Mouse (Mus musculus) stomach, embryonic 16.5 days (tissue): ENCODE results near the gene Wfdc1. TPM values are rescaled to one million over a fixed set of nuclear protein-coding genes. Genes with fewer than 3 reads are reported as not detected.

Experiments used
- ATAC-seq: fragments of 200-750 bp; cut with Nextera tagmentation; 2 replicates; pipeline ENCODE4 v1.8.0; 2017; ENCODE audit warnings: moderate number of reproducible peaks, moderate TSS enrichment; ENCODE audit not compliant: insufficient read depth, low FRiP score
- H3K27ac ChIP-seq: fragments of 300-500 bp; sonication (generic); 2 replicates; pipeline ENCODE4 v1.5.1; 2014; ENCODE audit warnings: low read length
- H3K27me3 ChIP-seq: fragments of 300-500 bp; sonication (generic); 2 replicates; pipeline ENCODE4 v1.6.1; 2014; ENCODE audit warnings: low read length, control low read depth, mixed read lengths; ENCODE audit not compliant: control insufficient read depth, insufficient read depth
- H3K36me3 ChIP-seq: fragments of 300-500 bp; sonication (generic); 2 replicates; pipeline ENCODE4 v1.6.1; 2014; ENCODE audit warnings: low read length; ENCODE audit not compliant: control insufficient read depth, insufficient read depth
- H3K4me1 ChIP-seq: fragments of 300-500 bp; sonication (generic); 2 replicates; pipeline ENCODE4 v1.6.1; 2014; ENCODE audit warnings: low read length, control low read depth, mixed read lengths; ENCODE audit not compliant: control insufficient read depth, insufficient read depth
- H3K4me2 ChIP-seq: fragments of 300-500 bp; sonication (generic); 2 replicates; pipeline ENCODE4 v1.6.1; 2014; ENCODE audit warnings: low read depth, low read length, mixed read lengths
- H3K4me3 ChIP-seq: fragments of 300-500 bp; sonication (generic); replicated peaks from 2 replicates; pipeline ENCODE4 v1.5.1; 2014; ENCODE audit warnings: mild to moderate bottlenecking, low read length
- H3K9ac ChIP-seq: fragments of 300-500 bp; sonication (generic); 2 replicates; pipeline ENCODE4 v1.6.1; 2014; ENCODE audit warnings: low read length
- H3K9me3 ChIP-seq: fragments of 300-500 bp; sonication (generic); replicated peaks from 2 replicates; pipeline ENCODE4 v1.6.1; 2016; ENCODE audit warnings: low read length, control low read depth; ENCODE audit not compliant: control insufficient read depth
- WGBS: fragments of 180-500 bp; shearing (Covaris S2); extraction: QIAGEN DNeasy Blood & Tissue Kit; methylation state at CpG from one replicate; pipeline ENCODE4 v1.1.7; 2014; 5-methylcytosine and 5-hydroxymethylcytosine counted together
- polyA plus RNA-seq: library from polyadenylated mRNA; unstranded; fragments of >200 nt; fragmentation: Nextera tagmentation; extraction: Ambion mirVana; gene quantifications from 2 replicates; pipeline ENCODE4 v1.2.1, GENCODE M21; 2015

The Wfdc1 gene
- 33.9 and 38.6 TPM in 2 replicates for polyA plus RNA-seq

DNA sequence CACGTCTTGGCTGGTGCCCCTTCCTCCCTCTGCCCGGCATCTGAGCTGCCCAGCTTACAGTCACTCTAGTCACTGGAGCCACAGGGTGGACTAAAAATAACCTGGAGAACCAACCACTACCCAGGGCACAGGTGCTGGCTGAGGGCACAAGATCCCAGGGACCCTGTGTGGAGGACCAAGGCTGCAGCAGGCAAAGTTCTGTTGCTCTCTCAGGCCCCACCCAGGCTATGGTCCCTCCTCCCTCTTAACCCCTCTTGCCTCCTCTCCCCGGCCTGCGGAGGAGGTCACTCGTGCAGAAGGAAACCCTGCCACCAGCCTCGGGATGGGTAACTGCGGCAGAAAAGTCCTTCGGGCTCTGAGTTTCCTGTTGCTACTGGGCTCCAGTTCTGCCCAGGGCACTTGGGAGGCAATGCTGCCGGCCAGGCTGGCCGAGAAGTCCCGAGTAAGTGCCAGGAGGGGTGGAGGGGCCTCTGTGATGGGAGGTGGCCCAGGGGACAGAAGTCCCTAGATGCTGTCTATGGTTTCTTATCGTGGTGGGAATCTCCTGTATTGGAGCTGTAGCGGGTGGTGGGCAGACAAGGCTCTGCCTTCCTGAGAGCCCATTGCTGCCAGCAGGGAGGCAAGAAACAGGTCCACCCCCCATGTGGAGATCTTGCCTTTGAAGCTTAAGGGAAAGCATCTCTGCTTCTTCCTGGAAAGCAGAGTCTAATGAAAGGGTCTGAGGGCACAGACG, at the start of gene Wfdc1:
Wfdc1 (plus strand) TSS at position 147 of the 733 bp plus-strand sequence.
- WGBS = 25% methylated on average over 14 of the region's 14 CpGs
- Histone ChIP-seq H3K36me3 (no peaks in the 10 kb centered on the region), H3K9ac (peak within 1 kb of the TSS; percentile 45), H3K4me3 (peak within 1 kb of the TSS; percentile 18), H3K4me1 (peaks cover 41% of the 10 kb centered on the region), H3K27ac (no peak within 1 kb of the TSS; the same call in 1 of the 2 replicates), H3K27me3 (no peaks in the 10 kb centered on the region), H3K4me2 (peak within 1 kb of the TSS; percentile 16; the same call in 1 of the 2 replicates), H3K9me3 (no peaks in the 10 kb centered on the region)
- no peak for ATAC-seq

GRCm38 (mm10) chr8:119616811-119617210, 49.4 kb upstream of the Wfdc1 start:
- no peak overlapping the region for H3K4me3 ChIP-seq
- no peaks in the 10 kb centered on the region for H3K9me3 ChIP-seq
- no peak for ATAC-seq
- no peaks in the 10 kb centered on the region for H3K36me3 ChIP-seq
- H3K27me3 ChIP-seq = no peaks in the 10 kb centered on the region
- WGBS = 90% methylated on average over 4 of the region's 4 CpGs
- no peak overlapping the region for H3K27ac ChIP-seq
- H3K4me1 ChIP-seq = no peaks in the 10 kb centered on the region
- H3K9ac ChIP-seq = no peak overlapping the region
- H3K4me2 ChIP-seq = no peak overlapping the region

GRCm38 (mm10) chr8:119617586-119617985, 48.6 kb upstream of the Wfdc1 start:
- Histone ChIP-seq H3K27ac (no peak overlapping the region), H3K9me3 (no peaks in the 10 kb centered on the region), H3K36me3 (no peaks in the 10 kb centered on the region), H3K4me1 (no peaks in the 10 kb centered on the region), H3K27me3 (no peaks in the 10 kb centered on the region), H3K4me2 (no peak overlapping the region), H3K9ac (no peak overlapping the region), H3K4me3 (no peak overlapping the region)
- 81% methylated on average over 5 of the region's 5 CpGs for WGBS
- no peak for ATAC-seq

GRCm38 (mm10) chr8:119618887-119619286, 47.3 kb upstream of the Wfdc1 start:
- Histone ChIP-seq H3K9ac (no peak overlapping the region), H3K36me3 (no peaks in the 10 kb centered on the region), H3K27me3 (no peaks in the 10 kb centered on the region), H3K27ac (no peak overlapping the region), H3K4me3 (no peak overlapping the region), H3K4me1 (no peaks in the 10 kb centered on the region), H3K4me2 (no peak overlapping the region), H3K9me3 (no peaks in the 10 kb centered on the region)
- ATAC-seq = no peak
- 49% methylated on average over 5 of the region's 5 CpGs for WGBS

DNA sequence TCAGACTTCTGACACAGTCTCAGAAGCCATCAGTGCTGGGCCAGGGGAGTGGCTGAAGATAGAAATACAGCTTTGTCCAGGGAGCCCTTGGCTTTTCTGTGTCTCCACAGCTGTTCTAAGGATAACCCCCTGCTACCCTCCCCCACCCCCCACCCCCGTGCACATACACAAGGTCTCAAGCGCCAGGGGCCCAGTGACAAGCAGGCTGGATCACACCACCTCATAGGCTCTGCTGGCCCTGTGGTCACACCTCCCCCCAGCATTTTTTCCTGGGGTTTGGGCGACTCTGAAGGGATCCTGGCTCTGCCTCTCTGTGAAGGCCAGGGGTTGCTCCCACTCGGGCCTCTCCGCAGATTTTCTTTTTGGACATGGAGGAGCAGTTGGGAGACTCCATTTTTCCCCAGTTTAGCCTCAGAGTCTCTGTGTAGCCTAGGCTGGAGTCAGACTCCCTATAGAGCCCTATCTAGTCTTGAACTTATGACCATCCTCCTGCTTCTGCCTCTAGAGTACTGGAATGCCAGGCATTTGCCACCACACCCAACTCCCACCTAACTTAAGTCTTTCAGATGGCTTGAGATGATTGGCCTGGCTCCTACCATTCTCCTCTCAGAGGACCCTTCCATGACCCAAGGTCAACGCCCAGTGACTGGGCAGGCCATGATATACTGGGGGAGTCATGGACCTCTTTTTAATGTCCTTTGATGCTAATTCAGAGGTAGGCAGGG, 45.9 kb upstream of the Wfdc1 start:
- no peaks in the 10 kb centered on the region for H3K9me3 ChIP-seq
- WGBS = 67% methylated on average over 6 of the region's 6 CpGs
- ATAC-seq = no peak

GRCm38 (mm10) chr8:119620848-119621465, 45.2 kb upstream of the Wfdc1 start:
- Histone ChIP-seq H3K9ac (no peak overlapping the region), H3K4me3 (no peak overlapping the region), H3K4me1 (no peaks in the 10 kb centered on the region), H3K9me3 (no peaks in the 10 kb centered on the region), H3K36me3 (no peaks in the 10 kb centered on the region), H3K4me2 (no peak overlapping the region), H3K27me3 (no peaks in the 10 kb centered on the region), H3K27ac (no peak overlapping the region)
- WGBS = 81% methylated on average over 14 of the region's 14 CpGs
- ATAC-seq = no peak

More for the DNA sequence above, 45.9 kb upstream of the Wfdc1 start:
- Histone ChIP-seq H3K36me3 (no peaks in the 10 kb centered on the region), H3K4me2 (no peak overlapping the region), H3K27me3 (no peaks in the 10 kb centered on the region), H3K4me1 (no peaks in the 10 kb centered on the region), H3K4me3 (no peak overlapping the region), H3K9ac (no peak overlapping the region), H3K27ac (no peak overlapping the region)

GRCm38 (mm10) chr8:119622555-119622954, 43.6 kb upstream of the Wfdc1 start:
- Histone ChIP-seq H3K4me3 (no peak overlapping the region), H3K27me3 (no peaks in the 10 kb centered on the region), H3K27ac (no peak overlapping the region), H3K9me3 (no peaks in the 10 kb centered on the region), H3K9ac (no peak overlapping the region), H3K4me2 (no peak overlapping the region), H3K36me3 (no peaks in the 10 kb centered on the region), H3K4me1 (no peaks in the 10 kb centered on the region)
- ATAC-seq = no peak
- WGBS = 63% methylated on average over 4 of the region's 4 CpGs

DNA sequence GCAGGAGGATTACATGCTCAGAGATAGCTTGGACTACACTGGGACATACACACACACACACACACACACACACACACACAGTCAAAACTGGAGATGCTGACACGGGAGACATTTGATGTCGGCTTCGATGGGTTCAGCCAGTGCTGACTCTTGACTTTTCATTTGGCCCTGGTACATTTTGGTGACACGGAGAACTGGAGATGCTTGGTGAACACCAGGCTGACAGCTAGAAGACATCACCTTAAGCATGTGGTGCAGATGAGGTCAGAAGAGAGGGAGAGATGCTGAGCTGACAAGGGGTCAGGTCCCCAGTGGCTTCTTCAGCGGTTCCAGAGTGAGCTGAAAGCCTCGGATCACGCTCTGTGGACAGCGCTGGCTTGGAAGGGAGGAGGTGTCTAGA, 43.1 kb upstream of the Wfdc1 start:
- Histone ChIP-seq H3K27ac (no peak overlapping the region), H3K4me3 (no peak overlapping the region), H3K36me3 (no peaks in the 10 kb centered on the region), H3K9me3 (no peaks in the 10 kb centered on the region), H3K4me2 (no peak overlapping the region), H3K4me1 (no peaks in the 10 kb centered on the region), H3K27me3 (no peaks in the 10 kb centered on the region), H3K9ac (no peak overlapping the region)
- WGBS = 82% methylated on average over 8 of the region's 8 CpGs
- ATAC-seq = no peak

DNA sequence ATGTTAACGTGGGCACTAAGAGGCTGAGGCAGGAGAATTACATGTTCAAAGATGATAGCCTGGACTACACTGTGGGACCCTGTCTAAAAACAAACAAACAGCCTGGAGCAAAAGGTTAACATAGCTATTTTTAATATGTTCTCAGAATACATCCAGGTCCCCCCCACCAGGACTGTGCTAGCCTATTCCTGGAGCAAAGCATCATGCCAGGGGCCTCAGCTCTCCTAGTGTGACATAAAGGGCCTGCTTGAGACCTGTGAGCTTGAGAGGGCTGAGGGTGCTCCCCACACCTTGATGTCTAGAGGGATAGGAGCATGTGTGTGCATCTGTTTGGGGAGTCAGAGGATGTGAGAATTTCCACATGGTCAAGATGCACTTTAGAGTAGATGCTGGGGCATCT, 42.4 kb upstream of the Wfdc1 start:
- Histone ChIP-seq H3K27me3 (no peaks in the 10 kb centered on the region), H3K4me2 (no peak overlapping the region), H3K9ac (no peak overlapping the region), H3K4me3 (no peak overlapping the region), H3K9me3 (no peaks in the 10 kb centered on the region), H3K4me1 (no peaks in the 10 kb centered on the region), H3K27ac (no peak overlapping the region), H3K36me3 (no peaks in the 10 kb centered on the region)
- no peak for ATAC-seq
- WGBS = 76% methylated on average over 1 of the region's 1 CpGs
